Comparison of ENCODE assay signal across 20 mouse cellular contexts in the genomic region with DNA sequence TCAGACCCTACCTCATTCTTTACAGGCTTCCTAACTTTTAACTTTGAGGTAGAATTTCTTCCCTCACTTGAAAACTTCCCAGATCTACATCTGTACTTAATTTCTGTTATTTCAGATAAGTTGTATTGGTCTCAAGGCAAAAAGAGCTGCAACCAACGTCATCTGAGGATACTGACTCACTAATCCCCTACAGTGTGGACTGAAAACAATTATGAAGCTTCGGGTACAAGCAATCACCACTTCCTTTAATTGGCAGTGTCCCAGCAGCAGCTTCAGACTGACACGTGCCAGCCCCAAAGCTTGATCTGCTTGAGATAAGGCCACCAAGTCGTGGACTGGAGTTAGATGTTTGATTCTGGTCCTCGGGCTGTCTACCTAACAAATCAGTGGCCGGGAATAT.
"Had no signal": no experiment of that assay in that cellular context is flagged by ENCODE, and none has a peak within 500 bp of the region (broad histone marks: within the 10 kb centered on the region; RNA-seq: fewer than 3 reads in every experiment).

No protein-coding gene starts in this region.

- DNase-seq: liver, postnatal 0 days; midbrain, embryonic 14.5 days; retina, postnatal 1 day; right cerebral cortex, adult 18-20 months; right cerebral cortex, postnatal 25 days; right cerebral cortex, postnatal 4 days; spleen, adult 18-20 months; thymus, adult 18-20 months; thymus, postnatal 14 days; thymus, postnatal 36 days had no signal

- H3K4me3 ChIP-seq: liver, embryonic 15.5 days; lung, embryonic 15.5 days; midbrain, embryonic 10.5 days; midbrain, embryonic 12.5 days; myocyte; neural tube, embryonic 13.5 days; neural tube, embryonic 15.5 days had no signal

- H3K36me3 ChIP-seq: liver, embryonic 15.5 days; lung, embryonic 15.5 days; midbrain, embryonic 10.5 days; midbrain, embryonic 12.5 days; neural tube, embryonic 13.5 days; neural tube, embryonic 15.5 days had no signal

- ATAC-seq: liver, postnatal 0 days; lung, postnatal 0 days; midbrain, embryonic 16.5 days had no signal

- H3K9me3 ChIP-seq: liver, embryonic 15.5 days; lung, embryonic 15.5 days; midbrain, embryonic 10.5 days; midbrain, embryonic 12.5 days; neural tube, embryonic 13.5 days; neural tube, embryonic 15.5 days had no signal

- H3K27me3 ChIP-seq: liver, embryonic 15.5 days; lung, embryonic 15.5 days; midbrain, embryonic 12.5 days; neural tube, embryonic 13.5 days; neural tube, embryonic 15.5 days had no signal

- H3K4me1 ChIP-seq: liver, embryonic 15.5 days; lung, embryonic 15.5 days; midbrain, embryonic 10.5 days; midbrain, embryonic 12.5 days; neural tube, embryonic 13.5 days; neural tube, embryonic 15.5 days had no signal

- H3K9ac ChIP-seq: liver, embryonic 15.5 days; liver, postnatal 0 days; lung, embryonic 15.5 days; midbrain, embryonic 12.5 days; neural tube, embryonic 13.5 days; neural tube, embryonic 15.5 days had no signal

- H3K27ac ChIP-seq: liver, embryonic 15.5 days; lung, embryonic 15.5 days; macrophage; midbrain, embryonic 10.5 days; midbrain, embryonic 12.5 days; neural tube, embryonic 13.5 days; neural tube, embryonic 15.5 days had no signal

- H3K4me2 ChIP-seq: liver, embryonic 15.5 days; lung, embryonic 15.5 days; midbrain, embryonic 12.5 days; neural tube, embryonic 13.5 days; neural tube, embryonic 15.5 days had no signal
